Mouse (Mus musculus) cerebellum, adult 2 months (tissue): ENCODE measurements at regions not wholly inside any gene's neighbourhood (a gene's known extent, or its start where the extent isn't known, plus 50 kb on each side); places are given as distances from the start of the nearest gene placed in this dataset.

ENCODE experiments used
- CTCF ChIP-seq: fragments of 200-500 bp; IDR thresholded peaks from 2 replicates; pipeline ENCODE4 v1.5.1; 2011; ENCODE audit warnings: low read depth, mild to moderate bottlenecking, control low read depth, low read length, moderate library complexity, borderline replicate concordance; ENCODE audit not compliant: insufficient read depth
- POLR2A ChIP-seq: fragments of 200-500 bp; IDR thresholded peaks from 2 replicates; pipeline ENCODE4 v1.6.1; 2011; ENCODE audit warnings: low read length, control low read depth, borderline replicate concordance; ENCODE audit not compliant: insufficient read depth

DNA sequence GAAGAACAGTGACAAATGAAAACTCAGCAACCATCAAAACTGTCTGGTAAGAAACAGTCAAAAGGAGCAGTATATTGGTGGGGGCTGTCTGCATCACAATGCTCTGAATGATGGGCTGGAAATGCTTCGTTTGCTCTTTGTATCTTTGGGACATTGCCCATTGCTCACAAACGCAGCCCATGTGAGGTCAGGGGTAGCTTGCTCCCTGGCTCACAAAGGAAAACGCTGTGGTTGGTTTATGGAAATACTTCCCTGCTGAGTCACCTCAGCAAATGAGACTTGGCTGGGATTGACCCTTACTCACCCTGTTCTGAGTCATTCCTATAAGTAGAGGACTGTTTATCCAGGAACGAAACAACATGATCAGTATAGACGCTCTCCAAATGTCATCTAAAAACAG is 264.0 kb upstream of the Cdyl start:
- no peak for TF ChIP-seq POLR2A
- no peak for TF ChIP-seq CTCF
